Mouse (Mus musculus) small intestine, adult 2 months (tissue): Measurements from ENCODE around the gene Stam.

Experiments
- CTCF ChIP-seq: fragments of 200-500 bp; IDR thresholded peaks from 2 replicates; pipeline ENCODE4 v1.5.1; 2012; ENCODE audit warnings: low read depth, mild to moderate bottlenecking, control low read depth, inconsistent platforms, low read length, moderate library complexity, mixed read lengths; ENCODE audit not compliant: insufficient replicate concordance, insufficient read length; ENCODE audit errors: extremely low read depth
- POLR2A ChIP-seq: fragments of 200-500 bp; IDR thresholded peaks from 2 replicates; pipeline ENCODE4 v1.6.1; 2012; ENCODE audit warnings: low read depth, mild to moderate bottlenecking, control low read depth, inconsistent platforms, low read length, moderate library complexity

DNA sequence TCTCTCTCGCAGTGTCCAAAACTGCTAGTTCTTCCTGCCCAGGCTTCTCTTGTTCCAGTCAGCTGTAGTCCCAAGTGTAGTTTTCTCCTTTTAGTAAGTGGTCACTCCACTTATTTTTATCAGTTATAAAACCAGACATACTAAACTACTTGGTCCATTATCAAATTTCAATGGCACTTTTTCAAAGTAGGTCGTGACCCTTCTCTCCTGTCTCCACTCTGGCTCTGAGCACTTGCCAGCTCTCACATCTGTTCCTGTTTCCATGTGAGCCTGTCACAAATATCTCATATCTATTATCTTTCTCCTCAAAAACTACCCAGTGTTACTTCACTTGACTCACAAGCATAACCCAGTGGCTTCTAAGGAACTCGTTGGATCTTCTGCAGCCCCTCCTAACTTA lies 71.4 kb downstream of the Stam start:
- no peak for TF ChIP-seq CTCF
- no peak for TF ChIP-seq POLR2A
